Mouse (Mus musculus) kidney, embryonic 14.5 days (tissue): ENCODE measurements around the gene Olfr301. TPM values are rescaled to one million over a fixed set of nuclear protein-coding genes. Genes with fewer than 3 reads are reported as not detected.

Experiments
- ATAC-seq: fragments of 200-750 bp; cut with Nextera tagmentation; 2 replicates; pipeline ENCODE4 v1.8.0; 2017; ENCODE audit warnings: moderate number of reproducible peaks, mild to moderate bottlenecking, moderate TSS enrichment, moderate library complexity; ENCODE audit not compliant: low FRiP score, low TSS enrichment
- H3K27ac ChIP-seq: fragments of 300-500 bp; sonication (generic); 2 replicates; pipeline ENCODE4 v1.5.1; 2014; ENCODE audit warnings: low read depth, mild to moderate bottlenecking, low read length, moderate library complexity, mixed read lengths
- H3K27me3 ChIP-seq: fragments of 300-500 bp; sonication (generic); 2 replicates; pipeline ENCODE4 v1.6.1; 2014; ENCODE audit warnings: mild to moderate bottlenecking, low read length; ENCODE audit not compliant: control insufficient read depth, insufficient read depth
- H3K36me3 ChIP-seq: fragments of 300-500 bp; sonication (generic); 2 replicates; pipeline ENCODE4 v1.6.1; 2014; ENCODE audit warnings: low read length, mixed read lengths; ENCODE audit not compliant: control insufficient read depth, insufficient read depth
- H3K4me1 ChIP-seq: fragments of 300-500 bp; sonication (generic); 2 replicates; pipeline ENCODE4 v1.6.1; 2014; ENCODE audit warnings: low read length, mixed read lengths; ENCODE audit not compliant: control insufficient read depth, insufficient read depth
- H3K4me2 ChIP-seq: fragments of 300-500 bp; sonication (generic); replicated peaks from 2 replicates; pipeline ENCODE4 v1.6.1; 2014; ENCODE audit warnings: low read depth, mild to moderate bottlenecking, low read length
- H3K4me3 ChIP-seq: fragments of 300-500 bp; sonication (generic); 2 replicates; pipeline ENCODE4 v1.5.1; 2014; ENCODE audit warnings: mild to moderate bottlenecking, low read length
- H3K9ac ChIP-seq: fragments of 300-500 bp; sonication (generic); 2 replicates; pipeline ENCODE4 v1.6.1; 2014; ENCODE audit warnings: low read depth, mild to moderate bottlenecking, low read length, moderate library complexity
- H3K9me3 ChIP-seq: fragments of 300-500 bp; sonication (generic); 2 replicates; pipeline ENCODE4 v1.6.1; 2016; ENCODE audit warnings: low read length; ENCODE audit not compliant: control insufficient read depth
- WGBS: fragments of 180-500 bp; shearing (Covaris S2); extraction: QIAGEN DNeasy Blood & Tissue Kit; methylation state at CpG from one replicate; pipeline ENCODE4 v1.1.7; 2014; 5-methylcytosine and 5-hydroxymethylcytosine counted together
- polyA plus RNA-seq: library from polyadenylated mRNA; unstranded; fragments of >200 nt; fragmentation: Nextera tagmentation; extraction: Ambion mirVana; gene quantifications from 2 replicates; pipeline ENCODE4 v1.2.1, GENCODE M21; 2014

Gene Olfr301
- not detected in 2 replicates for polyA plus RNA-seq

- ATAC-seq = no peak
- no peak within 1 kb of the TSS for H3K9ac ChIP-seq
- H3K27ac ChIP-seq = no peak within 1 kb of the TSS
- H3K9me3 ChIP-seq = no peaks in the 10 kb centered on the region
- no peaks in the 10 kb centered on the region for H3K27me3 ChIP-seq
- WGBS = 87% methylated on average over 2 of the region's 2 CpGs
- no peaks in the 10 kb centered on the region for H3K4me1 ChIP-seq
- H3K4me3 ChIP-seq = no peak within 1 kb of the TSS
- H3K36me3 ChIP-seq = no peaks in the 10 kb centered on the region
- no peak within 1 kb of the TSS for H3K4me2 ChIP-seq
Observed at GRCm38 (mm10) chr7:86403546-86403945, at the start of gene Olfr301. Gene Olfr301 (plus strand): TSS chr7:86403846.

- Histone ChIP-seq H3K4me1 (no peaks in the 10 kb centered on the region), H3K9me3 (no peaks in the 10 kb centered on the region), H3K27me3 (no peaks in the 10 kb centered on the region), H3K4me3 (no peak within 1 kb of the TSS), H3K27ac (no peak within 1 kb of the TSS), H3K9ac (no peak within 1 kb of the TSS), H3K4me2 (no peak within 1 kb of the TSS), H3K36me3 (no peaks in the 10 kb centered on the region)
- no peak for ATAC-seq
- 86% methylated on average over 1 of the region's 1 CpGs for WGBS
Observed at GRCm38 (mm10) chr7:86366828-86367227, 36.8 kb upstream of the Olfr301 start, which contains the start of gene Olfr305. Gene Olfr305 (minus strand): TSS chr7:86366928.

- no peak overlapping the region for H3K4me3 ChIP-seq
- no peak overlapping the region for H3K4me2 ChIP-seq
- no peaks in the 10 kb centered on the region for H3K4me1 ChIP-seq
- no peaks in the 10 kb centered on the region for H3K36me3 ChIP-seq
- no peak for ATAC-seq
- 69% methylated on average over 3 of the region's 3 CpGs for WGBS
- no peaks in the 10 kb centered on the region for H3K27me3 ChIP-seq
- H3K9ac ChIP-seq = no peak overlapping the region
- no peaks in the 10 kb centered on the region for H3K9me3 ChIP-seq
- H3K27ac ChIP-seq = no peak overlapping the region
Observed at GRCm38 (mm10) chr7:86385769-86386168, 17.9 kb upstream of the Olfr301 start.

GRCm38 (mm10) chr7:86386558-86386957, 17.1 kb upstream of the Olfr301 start, which contains the start of gene Olfr304:
Gene Olfr304 (minus strand): TSS chr7:86386658.
- Histone ChIP-seq H3K4me3 (no peak within 1 kb of the TSS), H3K4me1 (no peaks in the 10 kb centered on the region), H3K27me3 (no peaks in the 10 kb centered on the region), H3K9ac (no peak within 1 kb of the TSS), H3K9me3 (no peaks in the 10 kb centered on the region), H3K4me2 (no peak within 1 kb of the TSS), H3K27ac (no peak within 1 kb of the TSS), H3K36me3 (no peaks in the 10 kb centered on the region)
- 61% methylated on average over 1 of the region's 1 CpGs for WGBS
- ATAC-seq = no peak

GRCm38 (mm10) chr7:86397689-86398088, 6.0 kb upstream of the Olfr301 start, which contains the start of gene Olfr303:
Gene Olfr303 (minus strand): TSS chr7:86397789.
- Histone ChIP-seq H3K36me3 (no peaks in the 10 kb centered on the region), H3K9ac (no peak within 1 kb of the TSS)
- no peak for ATAC-seq

GRCm38 (mm10) chr7:86459621-86460020, 56.0 kb downstream of the Olfr301 start, which contains the start of gene Olfr299:
Gene Olfr299 (plus strand): TSS chr7:86459921.
- Histone ChIP-seq H3K9me3 (no peaks in the 10 kb centered on the region), H3K36me3 (no peaks in the 10 kb centered on the region), H3K4me3 (no peak within 1 kb of the TSS), H3K4me2 (no peak within 1 kb of the TSS), H3K9ac (no peak within 1 kb of the TSS), H3K27ac (no peak within 1 kb of the TSS), H3K4me1 (no peaks in the 10 kb centered on the region), H3K27me3 (no peaks in the 10 kb centered on the region)
- WGBS = 82% methylated on average over 1 of the region's 1 CpGs
- ATAC-seq = no peak

More at GRCm38 (mm10) chr7:86397689-86398088, 6.0 kb upstream of the Olfr301 start, which contains the start of gene Olfr303:
- no peaks in the 10 kb centered on the region for H3K9me3 ChIP-seq
- no peak within 1 kb of the TSS for H3K4me3 ChIP-seq
- no peaks in the 10 kb centered on the region for H3K27me3 ChIP-seq
- H3K4me1 ChIP-seq = no peaks in the 10 kb centered on the region
- H3K27ac ChIP-seq = no peak within 1 kb of the TSS
- H3K4me2 ChIP-seq = no peak within 1 kb of the TSS

Other genes starting within 250 kb of the Olfr301 start
- not detected in 2 replicates for gene Vmn2r75, start 232.1 kb upstream of the Olfr301 start, polyA plus RNA-seq
- gene Vmn2r76, start 157.5 kb upstream of the Olfr301 start, polyA plus RNA-seq = not detected in 2 replicates
- gene Olfr310, start 126.7 kb upstream of the Olfr301 start, polyA plus RNA-seq = not detected in 2 replicates
- gene Olfr309, start 90.1 kb upstream of the Olfr301 start, polyA plus RNA-seq = not detected in 2 replicates
- not detected in 2 replicates for gene Olfr308, start 78.2 kb upstream of the Olfr301 start, polyA plus RNA-seq
- gene Olfr307, start 66.3 kb upstream of the Olfr301 start, polyA plus RNA-seq = not detected in 2 replicates
- gene Olfr305, start 36.9 kb upstream of the Olfr301 start, polyA plus RNA-seq = not detected in 2 replicates
- gene Olfr304, start 17.2 kb upstream of the Olfr301 start, polyA plus RNA-seq = not detected in 2 replicates
- gene Olfr303, start 6.1 kb upstream of the Olfr301 start, polyA plus RNA-seq = not detected in 2 replicates
- gene Olfr299, start 56.1 kb downstream of the Olfr301 start, polyA plus RNA-seq = not detected in 2 replicates
- not detected in 2 replicates for gene Olfr298, start 88.6 kb downstream of the Olfr301 start, polyA plus RNA-seq
- not detected in 2 replicates for gene Olfr297, start 116.1 kb downstream of the Olfr301 start, polyA plus RNA-seq
- not detected in 2 replicates for gene Olfr295, start 180.0 kb downstream of the Olfr301 start, polyA plus RNA-seq
- gene Olfr294, start 212.8 kb downstream of the Olfr301 start, polyA plus RNA-seq = not detected in 2 replicates
- not detected in 2 replicates for gene Olfr293, start 245.2 kb downstream of the Olfr301 start, polyA plus RNA-seq